Mouse (Mus musculus): Measurements from ENCODE around the gene Faiml. TPM values are rescaled to one million over a fixed set of nuclear protein-coding genes. Genes with fewer than 3 reads are reported as not detected.

The Faiml gene
- not detected for polyA plus RNA-seq (2017; shearing (Covaris generic))

DNA sequence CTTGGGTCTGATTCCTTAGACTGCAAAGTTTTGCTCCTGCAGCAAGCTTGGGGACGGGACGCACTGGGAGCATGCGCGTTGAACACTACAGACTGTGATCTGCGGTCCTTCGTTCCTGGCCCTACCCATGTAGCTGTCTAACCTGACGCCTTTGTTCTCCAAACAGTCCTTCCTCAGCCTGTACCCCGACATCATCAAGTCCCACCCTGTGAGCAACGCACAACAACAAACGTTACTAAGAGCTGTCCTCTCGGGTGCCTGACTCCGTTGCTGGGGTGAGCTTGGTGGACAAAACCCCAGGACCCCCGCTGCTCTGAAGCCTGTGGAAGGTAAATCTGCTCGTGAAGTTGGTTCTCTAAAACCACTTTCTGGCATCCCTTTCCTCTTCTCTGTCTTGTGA lies at the start of gene Faiml:
Faiml (minus strand) TSS at position 101 of the 400 bp plus-strand sequence.

DNA sequence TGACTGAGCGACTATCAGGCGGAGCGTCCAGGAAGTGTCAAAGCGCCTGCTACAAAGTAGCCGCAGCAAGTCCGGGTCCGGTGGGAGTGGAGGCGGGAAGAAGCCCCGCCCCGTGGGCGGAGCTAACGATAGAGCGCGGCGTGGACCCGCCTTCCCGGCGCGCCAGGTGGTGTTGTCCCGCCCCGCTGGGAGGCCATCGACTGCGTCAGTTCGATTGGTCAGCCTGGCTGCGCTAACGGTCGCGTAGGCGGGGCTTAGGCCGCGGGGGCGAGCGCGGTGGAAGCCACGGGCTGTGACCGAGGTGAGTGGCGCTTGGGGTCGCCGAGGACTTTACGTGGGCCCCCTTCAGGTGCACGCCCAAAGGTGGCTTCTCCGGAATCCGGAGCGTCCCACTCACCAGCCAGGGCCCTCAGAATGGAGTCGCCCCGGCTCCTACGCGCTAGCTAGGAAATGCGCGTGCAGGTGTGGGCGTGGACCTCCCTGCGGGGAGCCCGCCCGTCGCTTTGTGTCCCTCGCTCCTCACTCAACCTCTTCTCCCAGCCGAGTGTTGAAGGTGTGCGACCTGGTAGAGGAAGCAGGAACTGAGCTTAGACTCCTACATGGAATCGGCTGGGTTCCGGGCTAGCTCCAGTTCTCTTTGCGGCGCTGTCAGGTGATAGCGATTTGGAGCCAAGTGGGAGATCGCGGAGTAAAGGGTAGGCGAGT lies 6.3 kb upstream of the Faiml start, which contains the start of gene Cep70:
Cep70 (plus strand) TSS at position 178 of the 705 bp plus-strand sequence.

Other genes with a start within 250 kb of the Faiml start
- gene Gm1123, start 201.5 kb downstream of the Faiml start, polyA plus RNA-seq (2017; shearing (Covaris generic)), result 1 to 10 TPM; 1.1 TPM
- gene Pik3cb, start 96.6 kb downstream of the Faiml start, polyA plus RNA-seq (2017; shearing (Covaris generic)), result 1 to 10 TPM; 5.0 TPM
- 10 to 100 TPM; 13.7 to 14.1 TPM for gene Cep70, start 6.1 kb upstream of the Faiml start, polyA plus RNA-seq (2017; shearing (Covaris generic))
- gene Esyt3, start 121.3 kb upstream of the Faiml start, polyA plus RNA-seq (2017; shearing (Covaris generic)), result not detected
- 1 to 10 TPM in 1 of 2 experiments, not detected in 1; 2.0 TPM for gene Mras, start 200.1 kb upstream of the Faiml start, polyA plus RNA-seq (2017; shearing (Covaris generic))
- not detected for gene Nme9, start 214.2 kb upstream of the Faiml start, polyA plus RNA-seq (2017; shearing (Covaris generic))